Mouse (Mus musculus): Measurements from ENCODE around the gene Kdm5b.

DNA sequence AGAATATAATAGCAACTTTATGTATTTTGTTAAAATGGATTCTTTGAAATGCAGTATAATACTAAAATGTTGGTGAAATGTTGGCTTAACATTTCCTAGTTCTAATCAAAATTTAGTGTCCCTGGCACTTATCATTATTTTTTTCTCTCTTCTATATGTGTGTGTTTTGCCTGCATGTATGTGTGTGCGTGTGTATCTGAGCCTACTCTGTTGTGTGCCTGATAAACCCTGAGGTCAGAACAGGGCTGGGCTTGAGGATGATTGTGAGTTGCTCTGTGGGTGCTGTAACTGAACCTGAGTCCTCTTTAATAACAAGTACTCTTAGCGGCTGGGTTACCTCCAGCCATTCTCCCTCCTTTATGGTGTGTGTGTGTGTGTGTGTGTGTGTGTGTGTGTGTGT is 55.0 kb downstream of the Kdm5b start:
- TF ChIP-seq CTCF (IDR thresholded peaks at IDR 0.05; ENCODE audit: low read depth), result no peak
- no peak for TF ChIP-seq EP300 (optimal IDR thresholded peaks at IDR 0.05)
